Mouse (Mus musculus) forebrain, embryonic 14.5 days (tissue): ENCODE results near the gene Sirt4. TPM values are rescaled to one million over a fixed set of nuclear protein-coding genes. Genes with fewer than 3 reads are reported as not detected.

Experiments
- ATAC-seq: fragments of 200-750 bp; cut with Nextera tagmentation; 2 replicates; pipeline ENCODE4 v1.8.0; 2017; ENCODE audit warnings: mild to moderate bottlenecking, moderate library complexity
- DNase-seq: peaks from one replicate; pipeline ENCODE4 v3.0.0-alpha.2; 2015; ENCODE audit warnings: low spot score
- H3K27ac ChIP-seq: fragments of 300-500 bp; sonication (generic); 2 replicates; pipeline ENCODE4 v1.5.1; 2014; ENCODE audit warnings: low read depth, mild to moderate bottlenecking, control low read depth, low read length, moderate library complexity
- H3K27me3 ChIP-seq: fragments of 300-500 bp; sonication (generic); replicated peaks from 2 replicates; pipeline ENCODE4 v1.6.1; 2014; ENCODE audit warnings: low read length, control low read depth, mixed read lengths; ENCODE audit not compliant: control insufficient read depth, insufficient read depth
- H3K36me3 ChIP-seq: fragments of 300-500 bp; sonication (generic); 2 replicates; pipeline ENCODE4 v1.6.1; 2014; ENCODE audit warnings: low read length, control low read depth; ENCODE audit not compliant: control insufficient read depth, insufficient read depth
- H3K4me1 ChIP-seq: fragments of 300-500 bp; sonication (generic); 2 replicates; pipeline ENCODE4 v1.6.1; 2014; ENCODE audit warnings: antibody characterized with exemption, low read length, control low read depth; ENCODE audit not compliant: control insufficient read depth, insufficient read depth
- H3K4me2 ChIP-seq: fragments of 300-500 bp; sonication (generic); 2 replicates; pipeline ENCODE4 v1.6.1; 2014; ENCODE audit warnings: mild to moderate bottlenecking, control low read depth, low read length
- H3K4me3 ChIP-seq: fragments of 300-500 bp; sonication (generic); 2 replicates; pipeline ENCODE4 v1.5.1; 2014; ENCODE audit warnings: low read depth, low read length, control low read depth
- H3K9ac ChIP-seq: fragments of 300-500 bp; sonication (generic); 2 replicates; pipeline ENCODE4 v1.6.1; 2014; ENCODE audit warnings: mild to moderate bottlenecking, low read length, control low read depth, moderate library complexity
- H3K9me3 ChIP-seq: fragments of 300-500 bp; sonication (generic); replicated peaks from 2 replicates; pipeline ENCODE4 v1.6.1; 2016; ENCODE audit warnings: low read length, control low read depth, mixed read lengths; ENCODE audit not compliant: control insufficient read depth
- WGBS: fragments of 180-500 bp; shearing (Covaris S2); extraction: QIAGEN DNeasy Blood & Tissue Kit; methylation state at CpG from one replicate; pipeline ENCODE4 v1.1.7; 2014; 5-methylcytosine and 5-hydroxymethylcytosine counted together
- polyA plus RNA-seq: library from polyadenylated mRNA; unstranded; fragments of >200 nt; fragmentation: Nextera tagmentation; extraction: Ambion mirVana; gene quantifications from 2 replicates; pipeline ENCODE4 v1.2.1, GENCODE M21; 2014

The Sirt4 gene
- polyA plus RNA-seq, 1 experiment from 2014 or later, result 19.5 TPM

DNA sequence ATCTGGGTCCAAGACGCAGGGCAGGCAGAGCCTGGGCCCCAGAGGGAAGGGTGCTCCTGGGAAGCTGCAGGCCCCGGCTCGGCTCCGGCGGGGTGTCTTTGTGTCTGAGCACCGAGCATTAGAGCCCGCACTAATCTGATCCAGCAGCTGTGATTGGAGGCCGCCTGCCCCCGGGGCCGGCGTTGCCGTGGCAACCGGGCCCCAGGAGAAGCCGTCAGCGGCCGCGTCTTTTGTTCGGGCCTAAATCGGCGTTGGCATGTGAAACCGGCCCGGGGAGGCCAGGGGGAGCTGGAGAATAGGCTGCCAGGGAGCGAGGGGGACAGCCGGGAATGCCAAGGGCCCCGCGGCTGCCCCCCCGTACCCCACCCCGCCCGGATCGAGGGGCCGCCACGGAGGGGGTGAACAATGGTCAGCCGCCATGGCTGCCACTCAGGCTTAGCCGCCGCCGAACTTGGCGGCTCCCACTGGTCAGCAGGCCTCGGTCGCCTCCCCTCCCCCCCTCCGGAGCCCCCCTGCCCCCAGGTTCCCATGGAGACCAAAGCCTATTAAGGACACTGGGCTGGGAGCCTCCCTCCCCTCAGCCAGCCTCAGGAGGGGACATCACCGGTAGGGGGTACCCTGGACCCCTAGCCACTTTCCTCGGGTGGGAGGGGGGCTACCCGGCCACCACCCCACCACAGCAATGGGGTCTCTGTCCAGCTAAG is 48.0 kb downstream of the Sirt4 start:
- WGBS, result 0% methylated on average over 43 of the region's 43 CpGs

DNA sequence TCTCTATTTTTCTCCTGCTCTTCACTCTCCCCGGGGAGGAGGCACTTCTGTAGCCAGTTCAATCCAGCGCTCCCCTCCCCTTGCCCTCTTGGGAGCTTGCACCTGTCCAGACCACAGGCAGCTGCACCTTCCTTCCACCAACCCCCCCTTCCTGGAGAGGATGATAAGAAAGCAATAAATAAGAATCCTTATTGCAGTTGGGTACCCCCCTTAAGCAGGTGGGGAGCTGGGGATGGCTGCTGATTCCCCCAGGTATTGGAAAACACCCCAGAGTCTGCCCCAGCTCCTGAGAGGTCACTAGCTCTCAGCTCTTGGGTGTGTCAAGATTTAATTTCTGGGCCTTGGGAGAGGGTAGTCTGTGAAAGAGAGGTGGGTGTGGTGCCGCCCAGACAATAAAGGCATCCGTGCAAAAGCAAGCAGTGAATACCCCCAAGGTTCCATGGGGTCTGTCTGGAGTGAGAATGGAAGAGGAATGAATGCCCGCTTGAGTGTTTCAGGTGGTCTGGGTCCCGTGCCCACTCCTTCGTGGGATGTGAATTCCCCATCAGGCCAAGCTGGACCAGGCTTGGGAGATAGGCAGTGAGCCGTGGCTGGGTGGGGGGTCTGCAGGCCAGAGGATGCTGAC is 48.7 kb downstream of the Sirt4 start:
- Histone ChIP-seq H3K9me3 (no peaks in the 10 kb centered on the region), H3K9ac (peak overlapping the region; percentile 100), H3K27me3 (no peaks in the 10 kb centered on the region), H3K4me1 (peaks cover 65% of the 10 kb centered on the region), H3K36me3 (peaks cover 77% of the 10 kb centered on the region), H3K4me3 (peak overlapping the region; percentile 99), H3K4me2 (peak overlapping the region; percentile 94), H3K27ac (peak overlapping the region; percentile 100)
- no peak; the same call in 1 of the 2 replicates for ATAC-seq
- WGBS, result 0% methylated on average over 8 of the region's 8 CpGs
- DNase-seq, result no peak

More for the DNA sequence above, 48.0 kb downstream of the Sirt4 start:
- ATAC-seq (peak; percentile 92), DNase-seq (peak; percentile 99)
- no peaks in the 10 kb centered on the region for H3K9me3 ChIP-seq
- H3K36me3 ChIP-seq, result peaks cover 85% of the 10 kb centered on the region
- H3K4me1 ChIP-seq, result peaks cover 68% of the 10 kb centered on the region
- H3K9ac ChIP-seq, result peak overlapping the region; percentile 100
- no peaks in the 10 kb centered on the region for H3K27me3 ChIP-seq
- peak overlapping the region; percentile 99 for H3K4me3 ChIP-seq
- peak overlapping the region; percentile 94 for H3K4me2 ChIP-seq
- peak overlapping the region; percentile 100 for H3K27ac ChIP-seq

DNA sequence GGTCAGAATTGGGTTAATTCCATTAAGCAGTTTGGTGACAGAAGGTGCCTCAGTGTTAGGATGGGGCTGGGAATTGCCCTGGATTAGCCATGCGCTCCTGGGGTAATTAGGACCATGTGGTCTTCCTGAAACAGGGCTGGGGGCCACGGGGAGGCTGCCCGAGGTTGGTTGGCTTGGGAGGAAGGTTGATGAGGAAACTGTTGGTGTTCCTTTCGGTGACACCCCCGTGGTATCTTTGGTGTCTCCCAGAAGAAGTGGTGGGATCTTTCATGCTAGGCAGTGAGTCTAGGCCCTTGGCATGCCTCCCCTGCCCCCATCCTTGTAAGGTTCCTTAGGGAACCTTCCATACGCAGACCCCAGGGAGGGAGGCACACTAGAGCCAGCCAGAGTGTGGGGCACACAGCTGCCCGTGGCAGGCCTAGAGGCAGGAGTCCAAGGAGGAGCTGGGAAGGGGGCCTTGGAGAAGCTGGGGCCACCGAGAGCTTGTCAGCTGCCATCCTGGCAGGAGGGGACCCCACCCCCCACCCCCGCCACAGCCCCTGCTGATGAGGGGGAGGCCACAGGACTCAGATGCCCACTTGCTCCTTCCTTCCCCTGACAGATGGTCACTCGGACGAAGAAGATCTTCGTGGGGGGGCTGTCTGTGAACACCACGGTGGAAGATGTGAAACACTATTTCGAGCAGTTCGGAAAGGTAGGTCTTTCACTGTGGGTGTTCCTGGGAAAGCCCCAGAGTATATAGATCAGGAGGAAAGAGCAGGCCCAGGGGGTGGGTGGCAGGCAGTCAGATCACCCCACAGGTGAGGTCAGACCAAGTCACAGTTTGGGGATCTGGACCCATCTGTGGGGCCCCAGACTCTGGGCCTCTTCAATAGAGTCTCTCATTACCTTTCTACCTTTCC is 49.4 kb downstream of the Sirt4 start:
- H3K9ac ChIP-seq, result peak overlapping the region; percentile 100
- DNase-seq, result peak; percentile 60
- peak overlapping the region; percentile 99 for H3K4me3 ChIP-seq
- H3K4me1 ChIP-seq, result peaks cover 65% of the 10 kb centered on the region
- no peaks in the 10 kb centered on the region for H3K27me3 ChIP-seq
- H3K27ac ChIP-seq, result peak overlapping the region; percentile 100
- ATAC-seq, result no peak
- no peaks in the 10 kb centered on the region for H3K9me3 ChIP-seq
- WGBS, result 3% methylated on average over 15 of the region's 15 CpGs
- H3K4me2 ChIP-seq, result peak overlapping the region; percentile 94
- H3K36me3 ChIP-seq, result peaks cover 70% of the 10 kb centered on the region

DNA sequence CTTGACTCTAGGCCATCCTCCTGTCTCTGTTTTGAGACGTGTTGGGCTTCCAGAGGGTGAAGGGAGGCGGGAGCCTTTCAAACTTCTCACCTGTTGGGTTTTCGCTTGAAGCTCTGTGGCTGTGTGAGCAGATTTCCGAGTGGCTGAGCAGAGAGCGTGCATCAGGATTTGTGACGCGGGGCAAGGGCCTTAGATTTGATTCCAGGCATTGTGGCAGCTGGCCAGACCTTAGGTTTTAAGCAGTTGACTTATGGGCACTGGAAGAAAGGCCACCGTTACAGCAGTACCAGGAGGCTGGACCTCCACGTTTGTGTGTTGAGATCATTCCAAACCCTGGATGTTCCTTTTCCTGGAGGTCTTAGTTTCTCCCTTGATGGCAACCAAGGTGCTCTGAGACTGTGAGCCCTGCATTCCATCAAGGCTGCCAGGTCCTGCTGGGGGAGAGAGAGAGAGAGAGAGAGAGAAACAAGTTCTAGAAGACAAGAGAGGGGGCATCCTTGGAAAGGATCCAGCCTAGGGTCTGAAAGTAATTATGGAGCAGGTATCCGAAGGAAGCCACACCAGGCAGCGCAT is 50.2 kb downstream of the Sirt4 start:
- Histone ChIP-seq H3K36me3 (peaks cover 62% of the 10 kb centered on the region), H3K27ac (peak overlapping the region; percentile 100), H3K4me1 (peaks cover 65% of the 10 kb centered on the region), H3K9ac (peak overlapping the region; percentile 100), H3K27me3 (no peaks in the 10 kb centered on the region), H3K4me3 (peak overlapping the region; percentile 99), H3K4me2 (peak overlapping the region; percentile 94), H3K9me3 (no peaks in the 10 kb centered on the region)
- no peak for DNase-seq
- WGBS, result 6% methylated on average over 11 of the region's 11 CpGs
- ATAC-seq, result no peak

DNA sequence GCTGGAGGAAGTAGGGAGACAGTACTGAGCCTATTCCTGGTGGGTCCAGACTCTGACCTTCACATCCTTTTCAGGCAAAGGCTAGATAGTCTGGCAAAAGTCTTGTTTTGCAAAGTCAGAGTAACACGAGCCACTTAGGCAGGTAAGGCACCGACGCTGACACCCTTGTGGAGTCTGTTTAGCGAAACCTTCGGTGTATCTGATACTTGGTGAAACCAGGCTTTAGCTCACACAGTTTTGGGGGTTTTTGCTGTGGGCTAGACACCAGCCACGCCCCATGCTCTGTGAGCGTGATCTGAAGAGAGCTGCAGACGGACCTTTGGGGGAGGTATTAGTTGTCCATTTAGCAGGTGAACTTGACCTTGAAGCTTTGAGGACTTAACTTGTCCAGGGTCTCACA is 51.3 kb downstream of the Sirt4 start:
- Histone ChIP-seq H3K36me3 (peaks cover 51% of the 10 kb centered on the region), H3K9me3 (no peaks in the 10 kb centered on the region), H3K9ac (peak overlapping the region; percentile 100), H3K27ac (peak overlapping the region; percentile 100), H3K27me3 (no peaks in the 10 kb centered on the region), H3K4me3 (peak overlapping the region; percentile 99), H3K4me1 (peaks cover 62% of the 10 kb centered on the region), H3K4me2 (peak overlapping the region; percentile 94)
- ATAC-seq, result no peak
- DNase-seq, result no peak
- 52% methylated on average over 8 of the region's 8 CpGs for WGBS

DNA sequence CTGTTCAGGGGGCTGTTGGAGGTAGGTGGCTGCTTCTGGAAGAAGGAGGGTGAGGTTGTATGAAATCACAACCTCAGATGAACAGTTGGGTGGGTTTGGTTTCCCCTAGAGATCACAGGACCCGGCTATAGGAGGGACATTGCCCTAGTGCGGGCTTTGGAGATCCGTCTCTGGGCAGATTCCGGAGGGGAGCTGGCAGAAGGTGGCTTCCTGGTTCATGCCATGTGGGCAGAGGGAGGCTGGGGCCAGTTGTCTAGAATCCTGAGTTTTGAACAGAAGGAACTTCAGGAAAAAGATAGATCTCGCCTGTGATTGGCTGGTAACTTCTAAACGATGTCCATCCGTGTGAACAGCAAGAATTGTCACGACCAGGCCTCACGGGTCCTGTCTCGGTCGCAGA is 52.1 kb downstream of the Sirt4 start:
- DNase-seq (no peak), ATAC-seq (no peak)
- Histone ChIP-seq H3K36me3 (peaks cover 44% of the 10 kb centered on the region), H3K9ac (peak overlapping the region; percentile 100), H3K9me3 (no peaks in the 10 kb centered on the region), H3K4me1 (peaks cover 59% of the 10 kb centered on the region), H3K4me2 (peak overlapping the region; percentile 94), H3K4me3 (peak overlapping the region; percentile 99), H3K27ac (peak overlapping the region; percentile 100), H3K27me3 (no peaks in the 10 kb centered on the region)
- 24% methylated on average over 11 of the region's 11 CpGs for WGBS

- 4% methylated on average over 7 of the region's 7 CpGs for WGBS
- ATAC-seq (no peak), DNase-seq (no peak)
- Histone ChIP-seq H3K4me1 (peaks cover 56% of the 10 kb centered on the region), H3K4me2 (peak overlapping the region; percentile 94), H3K9me3 (no peaks in the 10 kb centered on the region), H3K27ac (peak overlapping the region; percentile 100), H3K36me3 (peaks cover 39% of the 10 kb centered on the region), H3K27me3 (no peaks in the 10 kb centered on the region), H3K9ac (peak overlapping the region; percentile 100), H3K4me3 (peak overlapping the region; percentile 99)
Observed at GRCm38 (mm10) chr5:115431898-115432259, 52.6 kb downstream of the Sirt4 start.

DNA sequence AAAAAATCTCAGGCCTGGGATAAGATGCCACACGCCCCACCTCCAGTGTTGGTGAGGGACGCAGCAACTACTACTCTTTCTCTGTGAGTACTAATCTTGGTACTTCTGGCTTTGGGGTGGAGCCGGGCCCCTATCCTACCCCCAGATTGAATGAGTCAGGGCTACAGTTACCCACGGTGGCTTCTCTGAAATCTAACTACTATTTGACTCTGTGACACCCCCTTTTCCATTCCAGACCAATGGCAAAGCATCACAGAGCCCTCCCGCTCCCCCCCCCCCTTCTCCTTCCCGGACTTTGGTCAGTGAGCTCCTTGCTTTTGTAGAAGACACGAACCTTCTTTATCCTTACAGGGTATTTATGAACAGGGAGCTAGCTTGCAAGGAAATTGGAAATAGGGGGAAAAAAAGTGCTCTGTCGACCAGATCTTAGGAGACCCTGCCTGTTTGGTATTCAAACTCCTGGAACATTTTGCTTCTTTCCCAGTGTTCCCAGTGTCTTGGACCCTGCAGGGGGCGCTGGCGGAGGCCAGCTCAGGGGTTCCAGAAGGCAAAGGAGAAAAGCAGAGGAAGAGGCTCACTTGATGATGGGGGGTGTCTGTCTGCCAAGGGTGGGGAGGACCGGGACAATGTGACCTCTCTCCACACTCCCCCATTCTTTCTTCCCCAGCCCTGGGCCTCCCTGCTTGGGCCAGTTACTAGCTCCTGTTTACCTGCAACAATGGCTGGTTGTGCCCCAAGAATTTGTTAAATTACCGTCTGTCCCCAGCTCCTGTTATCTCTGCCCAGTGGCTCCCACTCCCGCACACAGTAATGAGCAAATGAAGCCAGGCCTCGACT is 53.2 kb downstream of the Sirt4 start:
- Histone ChIP-seq H3K4me2 (peak overlapping the region; percentile 94), H3K9ac (peak overlapping the region; percentile 100), H3K27me3 (no peaks in the 10 kb centered on the region), H3K9me3 (no peaks in the 10 kb centered on the region), H3K27ac (peak overlapping the region; percentile 100), H3K4me1 (peaks cover 53% of the 10 kb centered on the region), H3K4me3 (peak overlapping the region; percentile 99), H3K36me3 (peaks cover 36% of the 10 kb centered on the region)
- peak; percentile 6; the same call in 1 of the 2 replicates for ATAC-seq
- peak; percentile 84 for DNase-seq
- 1% methylated on average over 14 of the region's 14 CpGs for WGBS
